Mouse (Mus musculus) left cerebral cortex, postnatal 10 days (tissue): ENCODE results near the gene Tlcd1. TPM values are rescaled to one million over a fixed set of nuclear protein-coding genes. Genes with fewer than 3 reads are reported as not detected.
"Not testable (repeated sequence)": the region's sequence is repeated elsewhere in the genome, so short reads cannot be mapped to it uniquely, and the experiment has no call there.

Source experiments
- DNase-seq, 2 experiments: peaks; one replicate each; pipeline ENCODE4 v3.0.0; 2021 to 2022; ENCODE audit warnings: low spot score in 2 of 2, mixed read lengths in 1 of 2; ENCODE audit errors: extremely low spot score in 1 of 2
- intact Hi-C: fragments of 180-260 bp; cut with DNase I; formaldehyde crosslinking; loops from one replicate; pipeline ENCODE4 v1.15.1; 2025
- total RNA-seq, 2 experiments: library from RNA; stranded (reverse); gene quantifications; 2 replicates each; pipeline ENCODE4 v1.2.3; 2021

The Tlcd1 gene
- total RNA-seq, 2 experiments from 2014 or later: 23.8 to 27.9 TPM

DNA sequence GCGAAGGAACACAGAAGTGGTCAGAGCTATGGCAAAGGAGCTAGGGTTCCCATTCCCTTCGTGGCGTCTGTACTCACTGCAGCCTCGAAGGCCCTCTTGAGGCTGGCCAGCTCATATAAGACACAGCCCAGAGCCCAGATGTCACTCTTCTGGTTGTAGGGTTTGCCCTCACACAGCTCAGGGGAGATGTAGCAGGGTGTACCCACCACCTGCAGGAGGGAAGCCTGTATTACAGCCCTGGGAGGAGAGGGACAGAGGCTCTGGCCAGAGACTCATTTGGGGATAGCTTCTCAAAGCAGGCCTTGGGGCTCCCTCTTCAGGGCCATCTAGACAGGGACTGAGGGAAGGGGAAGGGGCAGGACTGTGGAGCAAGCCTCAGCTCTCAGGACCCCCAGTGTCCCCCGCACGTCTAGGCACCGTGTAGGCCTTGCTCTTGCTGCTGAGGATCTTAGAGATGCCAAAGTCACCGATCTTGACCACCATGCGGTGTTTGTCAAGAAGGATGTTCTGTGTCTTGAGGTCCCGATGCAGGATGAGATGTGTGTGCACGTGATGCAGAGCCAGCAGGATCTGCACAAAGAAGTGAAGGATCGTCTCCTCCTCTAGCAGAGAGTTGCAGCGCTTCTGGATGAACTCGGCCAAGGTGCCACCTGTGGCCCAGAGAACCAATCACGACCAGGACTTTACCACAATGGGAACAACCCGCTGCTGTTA lies 4.3 kb upstream of the Tlcd1 start:
- DNase-seq: no peak
- intact Hi-C loops: loop anchor here (10.0 kb wide), 1 partner anchor 347 kb away; no protein-coding TSS in a partner anchor

- intact Hi-C loops: loop anchor here (10.0 kb wide), 1 partner anchor 348 kb away; no protein-coding TSS in a partner anchor
- DNase-seq: peak in 1 of 2 experiments; percentile 54
Observed at GRCm38 (mm10) chr11:78172748-78173383, 3.6 kb upstream of the Tlcd1 start.

GRCm38 (mm10) chr11:78174506-78174905 lies 2.0 kb upstream of the Tlcd1 start:
- DNase-seq: no peak
- intact Hi-C loops: loop anchor here (10.0 kb wide), 1 partner anchor 350 kb away; no protein-coding TSS in a partner anchor

DNA sequence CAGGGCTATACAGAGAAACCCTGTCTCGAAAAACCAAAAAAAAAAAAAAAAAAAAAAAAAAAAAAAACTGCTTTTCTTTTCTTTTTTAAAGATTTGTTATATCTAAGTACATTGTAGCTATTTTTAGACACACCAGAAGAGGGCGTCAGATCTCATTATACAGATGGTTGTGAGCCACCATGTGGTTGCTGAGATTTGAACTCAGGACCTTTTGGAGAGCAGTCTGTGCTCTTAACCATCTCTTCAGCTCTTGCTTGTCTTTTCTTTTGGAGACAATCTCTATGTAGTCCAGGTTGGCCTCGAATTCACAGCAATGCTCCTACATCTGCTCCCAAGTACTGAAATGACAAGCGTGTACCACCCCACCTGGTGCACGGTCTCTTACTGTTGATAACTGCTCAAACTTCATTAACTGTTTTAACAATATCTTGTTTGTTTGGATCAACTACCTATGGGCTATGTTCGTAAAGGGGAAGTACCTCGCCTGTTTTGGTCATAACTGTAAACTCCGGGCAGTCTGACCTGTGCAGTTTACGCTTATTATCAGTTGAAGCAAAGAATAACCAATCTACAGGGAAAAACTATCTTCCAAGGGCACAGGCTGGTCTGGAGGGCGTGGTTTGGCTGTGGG lies 625 bp upstream of the Tlcd1 start:
- DNase-seq: no peak
- intact Hi-C loops: loop anchor here (2.0 to 10.0 kb wide), 4 partner anchors 114 to 351 kb away; partner anchors contain the start of gene Phf12

DNA sequence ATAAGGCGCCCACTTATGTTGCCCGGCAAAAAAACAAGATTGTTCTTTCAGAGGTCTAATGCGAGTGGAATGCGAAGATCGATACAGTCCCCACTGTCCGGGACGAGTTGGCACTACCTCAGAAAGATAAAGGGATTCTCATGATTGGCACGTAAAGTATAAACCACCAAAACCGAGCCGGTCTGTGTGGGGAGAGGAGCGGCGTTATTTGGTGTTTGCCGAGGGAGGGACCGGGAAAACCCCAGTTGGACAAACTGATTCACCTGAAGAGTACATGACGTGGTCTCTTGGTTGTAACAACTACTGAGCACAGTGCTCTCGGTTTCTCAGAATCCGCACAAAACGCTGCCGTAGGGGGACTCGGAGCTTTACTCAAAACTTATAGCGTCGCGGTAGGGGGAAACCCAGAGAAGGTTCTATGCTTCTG lies 407 bp downstream of the Tlcd1 start:
- intact Hi-C loops: loop anchor here (2.0 to 10.0 kb wide), 4 partner anchors 115 to 352 kb away; partner anchors contain the start of gene Phf12
- DNase-seq: no peak

- intact Hi-C loops: loop anchor here (2.0 to 10.0 kb wide), 4 partner anchors 115 to 353 kb away; partner anchors contain the start of gene Phf12
- peak in 1 of 2 experiments; percentile 55 for DNase-seq
Observed at GRCm38 (mm10) chr11:78177437-78177836, 926 bp downstream of the Tlcd1 start.

GRCm38 (mm10) chr11:78177903-78178858 lies 1.7 kb downstream of the Tlcd1 start:
- intact Hi-C loops: loop anchor here (2.0 to 10.0 kb wide), 4 partner anchors 116 to 353 kb away; partner anchors contain the start of gene Phf12
- DNase-seq: peak; percentile 93 to 95

DNA sequence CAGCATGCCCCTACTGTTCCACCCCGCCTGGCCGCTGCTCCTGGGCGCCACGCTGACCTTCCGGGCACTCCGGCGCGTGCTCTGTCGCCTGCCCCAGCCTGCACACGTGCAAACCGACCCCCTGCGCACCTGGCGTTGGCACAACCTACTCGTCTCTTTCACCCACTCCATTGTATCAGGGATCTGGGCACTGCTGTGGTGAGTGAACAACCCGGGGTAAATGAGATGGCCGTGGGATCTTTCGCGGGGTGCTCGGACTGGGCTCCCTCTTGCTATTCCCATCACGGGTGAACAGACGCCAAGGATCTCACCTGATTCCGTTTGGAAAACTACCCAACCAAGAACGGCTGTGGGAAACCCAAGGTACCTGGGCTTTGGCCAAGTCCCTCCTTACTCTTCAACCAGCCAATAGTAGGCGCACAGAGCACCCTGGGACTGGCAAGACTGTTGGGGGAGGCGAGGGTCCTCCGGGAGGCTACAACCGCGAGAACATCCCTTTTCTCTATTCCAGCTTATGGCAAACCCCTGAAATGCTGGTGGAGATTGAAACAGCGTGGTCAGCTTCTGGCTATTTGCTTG lies 2.4 kb downstream of the Tlcd1 start:
- intact Hi-C loops: loop anchor here (5.0 to 10.0 kb wide), 3 partner anchors 117 to 354 kb away; partner anchors contain the start of gene Phf12
- DNase-seq: peak; percentile 76 to 82

DNA sequence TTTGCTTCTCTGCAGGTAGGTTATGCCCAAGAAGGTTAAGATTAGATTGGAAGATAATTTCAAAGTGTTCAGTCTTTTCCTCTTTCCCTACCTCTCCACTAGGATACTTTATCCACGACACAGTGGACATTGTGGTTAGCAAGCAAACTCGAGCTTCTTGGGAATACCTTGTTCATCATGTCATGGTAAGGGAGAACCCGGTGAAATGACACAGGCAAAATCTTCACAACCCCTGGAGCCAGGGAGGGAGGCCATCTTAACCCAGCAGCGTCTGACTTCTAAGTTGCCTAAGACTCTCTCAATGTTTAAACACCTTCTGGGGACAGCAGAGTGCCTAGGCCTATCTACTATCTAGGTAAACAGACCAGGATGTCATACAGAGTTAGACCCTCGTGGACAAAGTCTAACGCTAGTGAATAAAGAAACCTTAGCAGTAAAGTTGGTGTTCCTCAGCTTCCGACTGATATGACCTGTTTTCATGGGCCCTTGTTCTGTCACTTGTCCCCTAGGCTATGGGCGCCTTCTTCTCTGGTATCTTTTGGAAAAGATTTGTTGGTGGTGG lies 3.0 kb downstream of the Tlcd1 start:
- intact Hi-C loops: loop anchor here (5.0 to 10.0 kb wide), 3 partner anchors 117 to 355 kb away; partner anchors contain the start of gene Phf12
- no peak for DNase-seq

GRCm38 (mm10) chr11:78180081-78180761 lies 3.7 kb downstream of the Tlcd1 start:
- intact Hi-C loops: no loop called here

DNA sequence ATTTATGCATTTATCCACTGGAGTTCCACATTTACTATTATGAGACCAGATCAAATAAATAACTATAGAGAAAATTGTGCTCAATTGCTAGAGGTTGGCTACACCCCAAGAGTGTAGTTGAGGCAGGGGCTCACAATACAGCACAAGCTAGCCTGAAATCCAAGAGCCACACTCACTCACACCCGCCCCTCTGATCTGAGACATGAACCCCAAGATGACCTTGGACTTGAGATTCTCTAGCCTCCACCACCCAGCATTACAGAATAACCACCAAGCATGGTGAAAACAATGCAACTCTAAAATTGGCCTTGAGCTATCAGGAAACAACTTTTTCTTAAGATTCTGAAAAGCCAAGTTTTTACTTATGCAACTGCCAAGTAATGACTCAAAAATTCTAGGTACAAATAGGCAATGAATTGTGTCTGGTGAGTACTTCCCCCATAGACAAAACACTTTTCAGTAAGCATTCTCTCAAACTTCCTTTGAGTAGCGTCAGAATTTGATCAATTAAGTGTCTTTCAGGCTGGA lies 5.4 kb downstream of the Tlcd1 start:
- DNase-seq: no peak
- intact Hi-C loops: no loop called here

More at GRCm38 (mm10) chr11:78180081-78180761, 3.7 kb downstream of the Tlcd1 start:
- no peak for DNase-seq

GRCm38 (mm10) chr11:78182450-78182849 lies 5.9 kb downstream of the Tlcd1 start:
- DNase-seq: no peak

DNA sequence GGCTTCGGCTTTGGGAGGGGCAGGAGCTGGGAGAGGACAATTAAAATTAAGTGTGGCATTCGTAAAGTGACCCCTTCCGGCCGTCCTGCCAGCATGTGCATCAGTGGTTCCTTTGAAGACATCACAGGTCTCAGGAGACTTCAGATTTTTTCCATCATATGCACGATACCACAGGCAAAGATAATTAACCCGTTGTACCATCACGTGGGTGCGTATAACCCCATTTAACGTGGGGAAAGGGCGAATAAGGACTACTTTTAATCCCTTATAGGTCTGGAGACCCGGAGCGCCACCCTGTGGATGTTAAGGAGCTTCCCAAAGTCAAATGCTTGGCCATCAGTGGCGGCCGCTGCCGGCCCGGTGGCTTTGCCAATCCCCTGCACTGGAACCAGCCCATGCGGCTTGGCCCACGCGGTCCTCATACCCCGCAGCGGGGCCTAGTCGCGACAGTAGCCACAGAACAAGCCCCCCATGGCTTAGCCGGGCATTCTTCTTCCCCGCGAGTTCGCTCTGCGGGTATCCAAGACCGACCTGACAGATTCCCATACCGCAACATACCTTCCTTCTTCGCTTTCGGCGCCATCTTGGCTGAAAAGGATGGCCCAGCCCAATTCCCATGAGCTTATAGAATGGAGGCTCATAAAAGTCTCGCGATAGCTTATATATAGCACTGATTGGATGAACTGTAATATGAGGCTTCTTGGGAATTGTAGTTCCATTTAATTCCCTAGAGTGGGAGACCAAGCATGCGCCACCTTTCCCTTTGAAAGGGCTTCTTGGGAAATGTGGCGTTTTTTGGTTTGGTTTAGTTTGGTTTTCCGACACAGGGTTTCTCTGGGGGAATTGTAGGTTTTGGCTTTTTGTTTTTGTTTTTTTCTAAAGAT lies 6.7 kb downstream of the Tlcd1 start, which contains the start of gene Rpl23a:
Gene Rpl23a, minus strand, starts transcription at position 624 of the 884 bp plus-strand sequence.
- intact Hi-C loops: no loop called here
- DNase-seq: peak; percentile 84 to 89

More at GRCm38 (mm10) chr11:78182450-78182849, 5.9 kb downstream of the Tlcd1 start:
- intact Hi-C loops: no loop called here

DNA sequence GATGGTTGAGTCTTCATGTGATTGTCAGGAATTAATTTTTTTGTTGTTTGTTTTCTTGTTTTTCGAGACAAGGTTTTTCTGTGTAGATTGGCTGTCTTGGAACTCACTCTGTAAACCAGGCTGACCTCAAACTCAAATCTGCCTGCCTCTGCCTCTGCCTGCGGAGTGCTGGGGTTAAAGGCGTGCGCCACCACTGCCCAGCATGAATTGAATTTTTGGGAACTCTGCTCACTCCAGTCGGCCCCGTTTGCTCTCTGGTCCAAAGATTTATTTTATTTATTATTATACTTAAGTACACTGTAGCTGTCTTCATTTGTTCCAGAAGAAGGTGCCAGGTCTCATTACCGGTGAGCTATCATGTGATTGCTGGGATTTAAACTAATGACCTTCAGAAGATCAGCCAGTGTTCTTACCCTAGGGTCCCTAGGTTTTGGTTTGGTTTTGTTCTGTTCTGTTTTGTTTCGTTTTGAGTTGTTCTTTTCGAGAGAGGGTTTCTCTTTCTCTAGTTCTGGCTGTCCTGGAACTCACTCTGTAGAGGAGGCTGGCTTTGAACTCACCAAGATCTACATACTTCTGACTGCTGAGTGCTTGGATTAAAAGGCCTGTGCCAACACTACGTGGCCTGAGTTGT lies 7.5 kb downstream of the Tlcd1 start:
- intact Hi-C loops: no loop called here
- DNase-seq: no peak

GRCm38 (mm10) chr11:78184702-78185101 lies 8.2 kb downstream of the Tlcd1 start:
- intact Hi-C loops: not testable (repeated sequence)

More at GRCm38 (mm10) chr11:78184702-78185101, 8.2 kb downstream of the Tlcd1 start:
- DNase-seq: not testable (repeated sequence)
